Mouse (Mus musculus): ENCODE data around the gene Pdlim5. TPM values are rescaled to one million over a fixed set of nuclear protein-coding genes. Genes with fewer than 3 reads are reported as not detected.
A peak's percentile ranks its signal among the peaks of the same experiment; 100 is the strongest.

The Pdlim5 gene
- total RNA-seq, 2 experiments from 2014 or later = 18.3 to 24.5 TPM

DNA sequence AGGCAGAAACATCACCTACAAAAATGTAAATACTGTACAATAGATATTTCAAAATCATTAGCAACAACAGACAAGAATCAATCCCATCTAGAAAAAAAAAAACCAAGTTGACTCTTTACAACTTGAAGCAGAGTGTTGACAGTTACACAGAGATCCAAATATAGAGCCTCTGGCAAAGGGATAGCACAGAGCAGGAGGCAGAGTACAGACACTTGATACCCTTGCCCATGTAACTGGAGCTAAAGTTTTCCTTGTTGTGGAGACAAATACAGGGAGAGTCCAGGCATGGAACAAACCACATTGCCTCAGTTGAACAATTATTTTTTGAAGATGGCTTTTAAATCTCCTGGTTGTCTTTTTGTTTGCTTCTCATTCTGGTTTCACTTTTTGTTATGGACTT, 15.4 kb upstream of the Pdlim5 start:
- DNase-seq (ENCODE audit: low spot score in 2 of 2) = no peak

DNA sequence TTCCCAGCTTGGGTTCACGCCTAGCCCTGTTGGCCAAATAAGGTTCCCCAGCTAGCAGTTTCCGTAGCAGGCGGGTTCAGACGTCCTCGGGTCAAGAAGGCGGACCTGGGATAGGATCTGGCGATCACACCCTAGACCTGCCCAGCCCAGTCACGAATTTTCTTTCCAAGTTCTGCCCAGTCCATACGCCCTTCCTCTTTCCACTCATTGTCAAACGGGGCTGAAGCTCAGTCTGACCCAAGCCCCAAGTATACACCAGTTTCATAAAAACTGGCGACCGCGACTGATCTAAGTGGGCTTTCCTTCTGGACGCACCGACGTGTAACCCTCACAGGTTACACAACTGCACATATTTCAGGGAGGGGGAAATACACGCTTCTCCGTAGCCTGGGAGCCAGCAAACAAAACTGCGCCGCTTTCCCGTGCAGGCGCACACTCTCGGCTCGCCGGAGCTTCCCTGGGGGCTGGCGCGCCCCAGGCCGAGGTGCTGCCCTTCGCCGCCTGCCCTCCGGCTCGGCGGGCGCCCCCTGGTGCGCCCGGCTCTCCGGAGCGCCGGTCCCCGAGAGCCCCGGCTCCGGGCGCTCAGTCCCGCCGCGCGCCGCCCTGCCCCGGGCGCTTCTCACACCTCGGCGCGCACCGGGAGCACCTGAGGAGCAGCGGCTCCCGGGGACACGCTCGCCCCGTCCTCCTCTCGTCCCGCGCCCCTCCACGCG, 544 bp downstream of the Pdlim5 start:
- DNase-seq (ENCODE audit: low spot score in 2 of 2) = peak; percentile 8 to 9

DNA sequence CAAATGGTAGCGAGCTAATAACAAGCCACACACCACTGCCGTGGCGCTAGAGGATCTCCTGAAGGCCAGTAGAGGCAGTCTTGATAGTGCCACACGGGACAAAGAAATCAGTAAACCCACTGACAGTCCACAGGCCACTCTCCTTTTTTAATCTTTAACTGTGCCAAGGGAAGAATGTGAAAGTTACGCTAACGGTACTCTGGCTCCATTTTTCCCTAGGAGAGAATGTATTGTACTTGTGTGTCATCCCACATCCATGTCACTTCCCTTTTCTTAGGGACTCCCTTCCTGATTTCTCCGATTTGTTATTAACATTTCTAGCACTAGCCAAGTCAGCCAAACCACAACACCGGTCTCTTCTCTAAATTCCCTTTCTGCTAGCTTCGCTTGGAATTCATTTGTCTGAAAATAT, 1.5 kb downstream of the Pdlim5 start:
- DNase-seq (ENCODE audit: low spot score in 2 of 2) = no peak

DNA sequence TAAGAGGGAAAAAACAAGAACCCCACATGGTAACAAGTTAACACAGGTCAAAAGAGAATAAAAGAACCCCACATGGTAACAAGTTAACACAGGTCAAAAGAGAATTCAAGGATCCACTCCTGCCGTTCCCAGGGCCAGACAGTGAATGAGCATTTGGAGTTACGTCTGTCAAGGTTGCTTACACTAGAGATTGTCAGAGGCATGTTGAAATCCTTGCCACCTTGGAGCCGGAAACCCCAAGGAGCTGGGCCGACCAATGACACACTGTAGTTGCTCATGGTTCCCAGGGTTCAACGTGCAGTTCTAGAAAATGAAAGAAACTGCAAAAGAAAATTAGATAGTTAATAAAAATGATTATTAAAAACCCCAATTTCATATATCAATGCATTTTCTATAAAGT, 4.0 kb downstream of the Pdlim5 start:
- DNase-seq (ENCODE audit: low spot score in 2 of 2) = no peak

DNA sequence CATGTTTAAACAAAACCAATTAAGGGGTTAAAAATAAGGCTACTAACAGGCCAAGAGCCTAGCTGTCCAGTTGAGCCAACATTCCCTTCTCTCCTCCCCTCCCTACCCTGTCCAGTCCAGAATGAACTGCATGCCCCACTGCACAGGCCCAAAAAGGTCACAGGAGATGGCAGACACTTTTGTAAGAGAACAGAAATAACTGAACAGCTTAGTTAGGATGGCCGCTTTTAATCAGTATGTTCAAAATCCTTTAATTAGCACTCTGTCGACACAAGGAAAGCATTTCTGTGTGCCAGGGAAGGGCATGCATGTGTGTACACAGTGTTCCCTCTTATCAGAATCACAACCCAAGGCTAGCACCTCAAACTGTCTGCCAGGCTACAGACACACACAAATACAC, 5.2 kb downstream of the Pdlim5 start:
- DNase-seq (ENCODE audit: low spot score in 2 of 2) = no peak

DNA sequence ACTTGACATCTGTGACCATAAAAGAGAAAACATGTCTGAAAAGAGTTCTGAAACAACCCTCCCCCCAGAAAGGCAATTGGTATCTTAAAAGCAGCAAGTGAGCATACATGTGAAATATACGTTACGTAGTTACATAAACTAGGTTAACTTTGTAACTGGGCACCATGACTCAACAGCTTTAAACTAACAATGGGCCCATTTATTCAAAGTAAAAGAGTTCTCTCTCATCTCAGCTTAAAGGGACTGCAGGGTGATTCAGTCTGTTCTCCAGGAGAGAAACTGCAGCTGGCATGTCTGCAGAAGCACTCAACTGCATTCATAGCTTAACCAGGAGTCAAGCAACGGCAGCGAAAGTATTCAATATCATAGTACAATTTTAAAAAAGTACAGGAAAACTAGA, 7.3 kb downstream of the Pdlim5 start:
- DNase-seq (ENCODE audit: low spot score in 2 of 2) = no peak

DNA sequence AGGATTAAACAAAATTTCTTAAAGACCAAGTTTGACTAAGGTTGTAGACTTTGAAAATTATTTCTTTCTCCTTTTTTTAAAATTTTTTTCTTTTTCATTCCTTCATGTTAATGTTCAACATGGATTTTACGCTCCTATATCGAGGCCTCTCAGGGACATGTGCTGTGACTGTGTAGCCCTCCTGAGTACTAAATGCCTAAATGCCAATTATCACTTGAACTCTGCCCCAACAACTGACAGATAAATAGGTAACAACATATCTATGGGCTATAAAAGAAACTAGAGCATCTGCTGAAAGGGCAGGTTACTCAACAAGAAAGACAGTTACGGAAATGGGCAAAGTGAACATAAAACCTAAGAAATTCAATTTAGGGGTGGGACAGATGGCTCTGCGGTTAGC, 9.0 kb downstream of the Pdlim5 start:
- DNase-seq (ENCODE audit: low spot score in 2 of 2) = no peak

DNA sequence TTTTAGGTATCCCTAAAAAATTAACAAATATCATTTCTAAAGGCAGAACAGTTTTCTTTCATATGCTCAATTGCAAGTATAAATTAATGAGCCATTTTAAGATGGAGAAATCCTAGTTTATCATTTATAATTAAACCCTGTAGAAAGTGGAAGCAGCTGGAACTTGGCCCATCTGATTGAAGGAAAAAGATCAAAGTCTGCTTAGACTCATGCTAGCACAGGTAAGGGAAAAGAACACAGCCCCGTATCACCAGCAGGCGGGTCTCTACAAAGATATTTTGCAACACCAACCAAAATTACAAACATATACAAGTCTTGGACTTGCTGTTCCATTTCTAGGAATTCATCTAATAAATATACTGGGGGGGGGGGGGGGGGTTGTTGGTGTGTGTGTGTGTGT, 9.8 kb downstream of the Pdlim5 start:
- DNase-seq (ENCODE audit: low spot score in 2 of 2) = no peak

DNA sequence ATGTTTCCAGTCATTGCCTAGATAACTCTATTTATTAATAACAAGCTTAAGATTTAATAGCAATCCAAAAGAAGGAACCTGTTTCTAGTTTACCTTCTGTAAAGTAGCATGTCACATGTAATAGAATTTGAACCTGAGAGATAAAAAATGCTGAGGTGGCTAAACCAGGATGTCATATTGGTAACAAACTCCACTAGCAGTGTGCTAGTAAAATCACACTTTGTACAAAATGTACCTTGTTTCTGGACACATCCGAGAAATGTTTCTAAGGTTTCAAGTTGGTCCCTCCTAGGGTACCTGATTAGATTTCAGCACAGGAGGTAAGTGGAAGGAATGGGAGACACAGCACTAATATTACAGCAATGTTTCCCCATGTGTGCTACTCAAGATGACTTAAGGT, 18.9 kb downstream of the Pdlim5 start:
- no peak for DNase-seq (ENCODE audit: low spot score in 2 of 2)

DNA sequence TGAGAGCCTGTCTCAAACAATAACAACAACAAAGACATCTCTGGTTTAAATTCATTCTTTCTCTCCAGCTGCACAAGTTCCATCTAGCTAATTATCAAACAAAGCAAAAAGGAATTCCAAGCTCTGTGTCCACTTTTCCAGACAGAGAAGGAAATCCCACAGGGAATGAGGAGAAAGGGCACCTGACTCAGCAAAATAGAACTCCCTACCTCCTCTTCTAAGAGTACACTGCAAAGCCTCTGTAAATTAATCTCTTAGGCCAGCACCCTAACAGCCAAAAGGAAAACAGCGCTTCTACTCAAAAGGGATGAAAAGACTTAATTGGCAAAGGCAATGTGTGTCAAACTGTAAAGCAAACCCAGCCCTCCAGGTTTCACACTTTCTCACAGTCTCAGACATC, 20.4 kb downstream of the Pdlim5 start:
- DNase-seq (ENCODE audit: low spot score in 2 of 2) = no peak

DNA sequence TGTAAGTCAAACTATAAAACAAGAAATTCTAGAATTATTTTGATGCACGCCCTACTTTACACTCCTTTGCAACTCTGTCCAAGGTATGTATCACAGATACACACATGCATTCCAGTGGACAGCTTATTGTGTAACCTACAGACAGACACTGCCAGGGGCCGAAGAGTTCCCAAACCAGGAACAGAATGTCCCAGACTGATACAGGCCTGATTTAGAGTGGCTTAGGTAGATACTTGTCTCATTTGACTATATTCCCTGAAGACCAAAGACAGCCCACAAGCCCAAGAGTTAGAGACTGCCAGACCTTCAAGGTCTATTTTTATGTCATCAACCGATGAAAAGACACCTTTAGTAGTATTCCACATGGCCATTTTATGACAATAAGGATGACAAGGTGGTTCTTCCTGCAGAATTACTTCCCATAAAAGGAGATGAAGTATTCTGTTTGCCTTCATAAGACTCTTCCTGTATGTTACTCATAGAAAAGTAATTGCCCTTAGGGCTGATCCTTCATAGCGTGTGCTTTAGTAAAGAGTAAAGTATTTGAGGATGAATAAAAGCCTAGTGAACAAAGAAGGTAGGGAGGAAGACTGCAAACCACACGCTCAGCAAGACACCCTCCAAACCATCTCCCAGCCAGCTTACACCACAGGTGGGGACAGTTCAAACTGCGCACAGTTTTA, 22.9 kb downstream of the Pdlim5 start:
- no peak for DNase-seq (ENCODE audit: low spot score in 2 of 2)

DNA sequence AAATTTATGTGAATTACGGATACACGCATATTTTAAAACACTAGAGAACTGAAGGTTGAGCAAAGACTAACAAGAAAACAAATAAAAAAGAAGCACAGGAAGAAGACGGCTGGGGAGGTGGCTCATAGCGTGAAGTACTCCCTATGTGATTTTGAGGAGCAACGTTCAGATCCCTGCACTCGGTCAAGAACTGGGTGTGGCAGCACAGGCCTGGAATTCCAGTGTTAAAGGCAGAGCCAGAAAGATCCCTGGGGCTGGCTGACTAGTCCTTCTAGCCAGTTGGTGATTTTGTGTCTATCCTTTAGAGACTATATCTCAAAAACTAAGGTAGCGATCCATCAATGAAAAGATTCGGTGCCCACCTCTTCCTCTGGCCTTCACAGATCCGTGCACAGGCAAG, 27.1 kb downstream of the Pdlim5 start:
- DNase-seq (ENCODE audit: low spot score in 2 of 2) = no peak

DNA sequence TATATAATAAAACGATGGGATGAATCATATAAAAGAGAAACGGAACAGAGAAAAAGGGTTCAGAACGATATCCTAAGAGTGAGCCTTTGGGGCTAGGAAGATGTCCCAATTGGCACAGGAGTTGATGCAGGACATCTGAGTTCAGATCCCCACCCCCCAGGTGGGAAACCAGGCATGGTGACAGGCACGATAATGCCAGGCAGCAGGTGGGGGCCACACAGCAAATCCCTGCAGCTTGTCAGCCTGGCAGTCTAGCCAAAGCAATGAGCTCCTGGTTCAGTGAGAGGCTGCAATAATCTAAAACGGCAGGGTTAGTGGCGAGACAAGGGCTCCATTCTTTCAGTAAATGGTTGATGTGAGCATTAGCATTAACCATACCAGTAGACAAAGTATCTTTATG, 33.4 kb downstream of the Pdlim5 start:
- no peak for DNase-seq (ENCODE audit: low spot score in 2 of 2)

DNA sequence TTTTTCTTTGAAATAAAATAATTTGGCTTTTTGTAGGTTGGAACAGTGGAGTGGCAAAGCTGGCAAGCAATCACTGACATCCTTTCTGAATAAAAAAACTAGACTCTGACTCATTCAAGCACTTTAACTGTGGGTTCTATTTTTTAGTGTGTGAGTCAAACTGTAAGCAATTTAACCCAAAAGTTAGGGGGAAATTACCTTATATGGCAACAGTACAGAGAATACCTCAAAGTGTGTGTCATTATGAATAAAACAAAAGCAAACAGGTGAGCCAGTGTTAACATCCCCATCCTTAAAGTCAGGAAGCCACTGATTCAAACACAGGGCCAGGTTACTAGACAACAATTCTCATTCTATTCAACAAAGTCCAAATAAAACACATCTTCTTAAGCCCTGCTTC, 36.5 kb downstream of the Pdlim5 start:
- no peak for DNase-seq (ENCODE audit: low spot score in 2 of 2)

DNA sequence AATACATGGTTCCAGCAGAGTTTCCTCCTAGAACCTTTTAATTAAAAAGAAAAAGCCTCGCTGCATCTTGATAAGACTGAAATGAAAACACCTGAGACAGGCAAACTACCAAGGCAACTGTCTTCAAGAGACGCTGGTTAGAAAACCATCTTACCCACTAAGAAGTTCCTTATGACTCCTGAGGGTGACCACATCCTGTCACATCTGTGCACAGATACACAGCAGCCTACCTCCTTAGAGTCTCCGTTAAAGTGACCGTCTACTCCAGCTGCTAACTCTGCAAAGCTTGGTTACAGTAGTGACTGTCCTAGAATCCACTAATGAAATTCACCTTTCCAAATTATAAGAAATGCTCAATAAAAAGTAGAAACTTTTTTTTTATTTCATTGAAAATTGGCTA, 38.8 kb downstream of the Pdlim5 start:
- no peak for DNase-seq (ENCODE audit: low spot score in 2 of 2)

DNA sequence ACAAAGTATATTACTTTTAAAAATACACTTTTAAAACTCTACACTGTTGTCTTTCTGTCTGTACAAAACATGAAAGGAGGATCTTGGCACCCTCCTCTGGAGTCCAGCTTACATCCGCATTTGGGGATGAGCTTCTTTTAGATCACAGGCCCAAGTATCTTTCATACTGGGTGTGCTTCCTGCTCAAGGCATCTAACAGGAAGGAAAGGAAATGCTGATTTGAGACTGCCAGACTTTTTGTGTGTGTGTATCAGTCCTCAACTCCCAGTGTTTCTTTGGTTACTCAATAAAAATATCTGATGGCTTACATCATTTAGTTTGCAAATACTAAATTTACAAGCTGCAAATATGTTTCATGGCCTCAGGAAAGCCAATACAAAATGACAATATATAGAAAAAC, 42.3 kb downstream of the Pdlim5 start:
- DNase-seq (ENCODE audit: low spot score in 2 of 2) = no peak

DNA sequence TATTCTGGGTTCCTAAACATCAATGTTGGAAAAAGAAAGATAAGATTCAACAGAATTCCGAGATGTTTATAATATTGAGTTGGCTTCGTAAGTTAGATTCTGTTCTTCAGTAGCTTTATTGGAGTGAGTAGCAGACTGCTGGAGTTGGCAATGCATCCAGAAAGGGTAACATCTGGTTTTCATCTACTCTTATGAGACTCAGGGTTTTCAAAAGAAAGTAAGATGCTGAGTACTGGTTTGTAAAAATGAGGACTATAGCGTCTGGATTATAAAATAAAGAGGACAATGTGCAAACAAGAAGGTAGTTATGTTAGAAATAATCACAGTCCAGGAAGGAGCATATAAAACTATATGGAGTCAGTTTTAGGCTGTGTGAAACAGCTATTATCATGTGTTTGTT, 45.0 kb downstream of the Pdlim5 start:
- no peak for DNase-seq (ENCODE audit: low spot score in 2 of 2)

DNA sequence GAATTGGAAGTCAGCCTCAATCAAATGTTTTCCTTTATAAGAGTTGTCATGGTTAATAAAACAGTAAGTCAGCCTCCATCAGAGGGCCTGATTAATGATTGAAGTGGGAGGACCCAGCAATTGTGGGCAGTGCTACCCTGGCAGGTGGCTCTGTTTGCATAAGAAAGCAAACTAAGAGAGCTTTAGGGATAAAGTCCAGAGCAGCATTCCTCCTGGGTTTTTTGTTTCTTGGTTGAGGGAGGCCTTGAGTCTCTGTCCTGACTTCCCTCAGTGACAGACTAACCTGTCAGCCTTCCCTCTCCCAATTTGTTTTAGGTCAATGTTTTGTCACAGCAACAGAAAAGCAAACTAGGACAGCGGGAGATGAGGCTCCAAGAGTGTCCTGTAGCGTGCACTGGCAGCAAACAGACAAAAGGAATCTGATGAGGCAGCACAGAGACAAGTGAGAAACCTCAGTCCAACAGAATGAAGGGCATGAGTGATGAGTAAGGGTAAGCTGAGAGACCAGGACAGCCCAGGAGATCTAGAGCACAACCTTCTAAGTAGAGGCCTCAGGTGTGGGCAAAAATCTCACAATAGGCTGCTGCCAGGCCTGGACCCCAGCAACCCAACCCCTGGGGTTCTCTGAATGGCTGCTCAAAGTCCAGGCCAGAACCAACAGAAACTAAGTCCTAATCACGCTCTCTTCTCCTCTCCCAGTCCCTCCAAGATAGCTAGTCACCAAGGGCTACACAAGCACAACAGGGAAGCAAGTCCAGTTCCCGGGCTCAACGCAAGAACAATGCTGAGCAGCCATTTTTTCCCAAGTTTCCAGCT, 46.5 kb downstream of the Pdlim5 start:
- no peak for DNase-seq (ENCODE audit: low spot score in 2 of 2)

DNA sequence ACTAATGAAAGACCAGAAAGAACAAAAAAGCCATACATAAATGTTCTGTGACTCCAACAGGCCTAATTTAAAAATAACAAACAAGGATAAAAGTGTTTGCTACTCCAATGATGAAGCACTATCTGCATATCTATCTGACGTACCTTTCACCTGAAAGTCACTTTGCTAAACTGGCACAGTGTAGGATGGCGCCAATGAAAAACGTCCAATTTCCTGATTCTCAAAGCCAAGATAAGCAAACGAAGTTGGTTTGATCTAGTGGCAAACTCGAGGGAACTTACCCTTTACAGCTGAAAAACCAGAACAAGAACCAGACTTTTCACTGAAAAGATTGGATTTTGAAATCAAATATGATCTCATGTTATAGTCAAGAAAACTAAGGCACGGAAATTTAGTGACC, 49.2 kb downstream of the Pdlim5 start:
- no peak for DNase-seq (ENCODE audit: low spot score in 2 of 2)

DNA sequence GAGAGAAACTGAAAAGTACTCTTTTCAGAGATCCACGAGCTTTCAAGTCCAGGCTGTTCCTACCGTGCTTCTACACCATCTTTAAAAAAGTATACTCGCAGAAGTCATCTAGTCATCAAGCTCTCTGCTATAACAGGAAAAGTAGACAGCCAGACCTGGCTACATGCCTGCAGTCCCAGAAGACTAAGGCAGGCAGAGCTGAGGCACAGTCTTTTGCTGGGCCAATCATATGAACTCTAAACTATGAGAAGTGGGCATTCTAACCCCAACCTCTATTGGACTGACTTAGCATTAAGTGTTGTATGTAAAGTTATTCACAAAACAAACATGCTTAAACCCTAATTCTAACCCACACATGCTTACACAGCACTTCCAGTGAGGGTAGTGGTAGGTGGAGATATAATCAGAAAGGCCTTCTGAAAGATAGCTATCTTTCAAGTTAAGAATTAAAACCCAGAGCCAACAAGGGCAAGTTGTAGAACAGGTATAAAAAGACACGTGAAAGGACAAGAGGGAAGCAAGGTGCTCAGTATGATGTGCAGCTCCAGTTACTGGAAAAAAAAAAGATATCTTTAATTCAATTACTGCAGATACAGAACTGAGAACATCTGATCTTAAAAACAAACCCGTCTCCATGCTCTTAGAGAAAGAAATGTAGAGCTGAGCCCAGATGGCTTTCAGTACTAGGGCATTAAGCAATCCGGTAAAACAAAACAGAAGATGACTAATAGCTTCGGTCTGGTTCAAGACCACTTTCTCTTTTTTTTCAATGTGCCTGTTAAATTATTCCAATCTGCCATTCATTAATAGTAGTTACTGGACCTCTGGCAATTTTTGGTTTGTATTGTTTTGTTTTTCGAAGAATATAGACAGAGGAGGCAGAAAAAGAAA, 50.0 kb downstream of the Pdlim5 start:
- no peak for DNase-seq (ENCODE audit: low spot score in 2 of 2)

DNA sequence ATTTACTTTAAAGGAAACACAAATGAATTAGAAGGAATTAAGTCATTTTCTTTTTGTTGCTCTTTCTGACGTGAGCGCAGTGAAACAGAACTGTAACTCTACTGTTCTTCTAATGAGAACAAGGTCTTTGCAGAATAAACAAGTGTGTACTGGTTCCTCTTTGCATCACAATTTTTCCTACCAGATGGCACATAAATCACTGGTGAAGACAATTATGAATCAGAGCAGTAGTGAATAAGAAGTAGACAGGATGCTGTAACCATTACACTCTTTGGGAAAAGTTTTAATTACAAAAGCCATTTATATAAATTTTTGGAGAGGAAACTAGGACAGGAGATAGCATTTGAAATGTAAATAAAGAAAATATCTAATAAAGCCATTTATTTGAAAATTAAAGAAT, 51.7 kb downstream of the Pdlim5 start:
- DNase-seq (ENCODE audit: low spot score in 2 of 2) = no peak
